Mouse (Mus musculus) adrenal gland, postnatal 14 days (tissue): ENCODE results near the gene Gm11939. TPM values are rescaled to one million over a fixed set of nuclear protein-coding genes. Genes with fewer than 3 reads are reported as not detected.

Experiments used
- total RNA-seq: library from RNA; stranded (reverse); gene quantifications from 2 replicates; pipeline ENCODE4 v1.2.3, GENCODE M21; 2021

The Gm11939 gene
- total RNA-seq, 1 experiment from 2014 or later: not detected

Other genes with a start within 250 kb of the Gm11939 start
- gene Krt25, start 236.5 kb downstream of the Gm11939 start, total RNA-seq: not detected in 2 replicates
- not detected in 2 replicates for gene Krt26, start 221.5 kb downstream of the Gm11939 start, total RNA-seq
- gene Krt27, start 208.4 kb downstream of the Gm11939 start, total RNA-seq: not detected in 2 replicates
- not detected in 2 replicates for gene Krt28, start 184.6 kb downstream of the Gm11939 start, total RNA-seq
- gene Krt10, start 170.1 kb downstream of the Gm11939 start, total RNA-seq: 4.3 and 5.6 TPM in 2 replicates
- not detected in 2 replicates for gene Krt12, start 137.2 kb downstream of the Gm11939 start, total RNA-seq
- gene Krt20, start 121.3 kb downstream of the Gm11939 start, total RNA-seq: 0.30 and 0.96 TPM in 2 replicates
- gene Krt23, start 66.3 kb downstream of the Gm11939 start, total RNA-seq: 0.30 and 6.4 TPM in 2 replicates
- not detected in 2 replicates for gene Krt39, start 38.1 kb downstream of the Gm11939 start, total RNA-seq
- not detected in 2 replicates for gene Krt40, start 16.3 kb downstream of the Gm11939 start, total RNA-seq
- not detected in 2 replicates for gene Krtap3-3, start 8.6 kb downstream of the Gm11939 start, total RNA-seq
- not detected in 2 replicates for gene Krtap3-2, start 2.6 kb downstream of the Gm11939 start, total RNA-seq
- gene Krtap3-1, start 7.2 kb upstream of the Gm11939 start, total RNA-seq: not detected in 2 replicates
- gene Krtap1-5, start 21.6 kb upstream of the Gm11939 start, total RNA-seq: not detected in 2 replicates
- not detected in 2 replicates for gene Krtap1-4, start 24.2 kb upstream of the Gm11939 start, total RNA-seq
- gene Krtap1-3, start 31.9 kb upstream of the Gm11939 start, total RNA-seq: not detected in 2 replicates
- not detected in 2 replicates for gene Krtap9-3, start 38.6 kb upstream of the Gm11939 start, total RNA-seq
- not detected in 2 replicates for gene Gm11938, start 43.8 kb upstream of the Gm11939 start, total RNA-seq
- not detected in 2 replicates for gene Gm11937, start 50.7 kb upstream of the Gm11939 start, total RNA-seq
- not detected in 2 replicates for gene Krtap2-4, start 55.4 kb upstream of the Gm11939 start, total RNA-seq
- gene Gm11562, start 61.0 kb upstream of the Gm11939 start, total RNA-seq: not detected in 2 replicates
- gene Krtap4-1, start 68.8 kb upstream of the Gm11939 start, total RNA-seq: not detected in 2 replicates
- not detected in 2 replicates for gene Krtap4-2, start 75.6 kb upstream of the Gm11939 start, total RNA-seq
- gene Krtap4-7, start 84.6 kb upstream of the Gm11939 start, total RNA-seq: not detected in 2 replicates
- not detected in 2 replicates for gene Gm11555, start 90.8 kb upstream of the Gm11939 start, total RNA-seq
- gene Gm11563, start 99.5 kb upstream of the Gm11939 start, total RNA-seq: not detected in 2 replicates
- gene Krtap4-6, start 106.5 kb upstream of the Gm11939 start, total RNA-seq: not detected in 2 replicates
- not detected in 2 replicates for gene Gm14190, start 131.3 kb upstream of the Gm11939 start, total RNA-seq
- not detected in 2 replicates for gene Gm14180, start 174.8 kb upstream of the Gm11939 start, total RNA-seq
- not detected in 2 replicates for gene Gm11595, start 213.4 kb upstream of the Gm11939 start, total RNA-seq
- gene Krtap4-8, start 221.2 kb upstream of the Gm11939 start, total RNA-seq: not detected in 2 replicates
- not detected in 2 replicates for gene Krtap4-9, start 225.7 kb upstream of the Gm11939 start, total RNA-seq
- not detected in 2 replicates for gene Gm11596, start 234.0 kb upstream of the Gm11939 start, total RNA-seq
- not detected in 2 replicates for gene Gm11569, start 239.5 kb upstream of the Gm11939 start, total RNA-seq
- not detected in 2 replicates for gene Gm11554, start 245.0 kb upstream of the Gm11939 start, total RNA-seq